Mouse (Mus musculus): ENCODE results near the gene Tmem59l. TPM values are rescaled to one million over a fixed set of nuclear protein-coding genes. Genes with fewer than 3 reads are reported as not detected.
A peak's percentile ranks its signal among the peaks of the same experiment; 100 is the strongest.

Tmem59l gene
- polyA plus RNA-seq, 1 experiment from 2014 or later: 2.8 TPM

DNA sequence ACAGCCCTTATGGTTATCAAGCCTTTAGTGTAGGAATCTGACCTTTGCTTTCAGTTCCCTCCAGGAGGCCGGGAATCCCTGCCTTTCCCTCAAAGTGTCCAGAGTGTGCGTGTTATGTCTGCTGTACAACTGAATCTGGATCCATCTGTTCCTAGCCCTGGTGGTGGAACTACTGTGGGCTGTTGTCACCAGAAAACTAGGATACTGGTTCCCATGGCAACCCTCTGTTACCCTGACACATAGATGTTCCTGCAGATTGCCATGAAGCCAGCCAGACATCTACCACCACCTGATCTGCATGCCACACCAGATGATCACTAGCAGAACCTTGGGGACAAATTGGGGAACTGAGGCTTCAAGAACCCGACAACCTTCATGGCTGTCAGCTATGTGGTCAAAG is 5.2 kb downstream of the Tmem59l start:
- no peak for ATAC-seq (ENCODE audit: insufficient read depth, low FRiP score)
- Histone ChIP-seq H3K4me3 (replicated peaks; ENCODE audit: low read length) (no peak overlapping the region), H3K9ac (ENCODE audit: low read length) (no peak overlapping the region), H3K27me3 (ENCODE audit: control insufficient read depth, insufficient read depth, low read length) (peaks cover 32% of the 10 kb centered on the region), H3K27ac (ENCODE audit: low read length) (no peak overlapping the region), H3K4me2 (ENCODE audit: low read depth, low read length) (no peak overlapping the region), H3K36me3 (ENCODE audit: control insufficient read depth, insufficient read depth, low read length) (no peaks in the 10 kb centered on the region), H3K4me1 (ENCODE audit: control insufficient read depth, insufficient read depth, low read length) (peaks cover 11% of the 10 kb centered on the region), H3K9me3 (replicated peaks; ENCODE audit: control insufficient read depth, low read length) (no peaks in the 10 kb centered on the region)
- 78% methylated on average over 3 of the region's 3 CpGs for WGBS

GRCm38 (mm10) chr8:70477269-70477982 is 9.7 kb downstream of the Tmem59l start:
- H3K9ac ChIP-seq (ENCODE audit: low read length): peak overlapping the region; percentile 90

GRCm38 (mm10) chr8:70476333-70477268 is 10.6 kb downstream of the Tmem59l start, which contains the start of gene Klhl26:
Gene Klhl26 (minus strand): TSS chr8:70476968.
- H3K9ac ChIP-seq (ENCODE audit: low read length): peak within 1 kb of the TSS; percentile 90
- WGBS: under 1% methylated on average over 52 of the region's 53 CpGs
- peak within 1 kb of the TSS; percentile 85 for H3K4me2 ChIP-seq (ENCODE audit: low read depth, low read length)
- H3K27ac ChIP-seq (ENCODE audit: low read length): peak within 1 kb of the TSS; percentile 68
- H3K27me3 ChIP-seq (ENCODE audit: control insufficient read depth, insufficient read depth, low read length): 0 out of 2 replicates have a peak, but pooled peaks cover 7% of the 10 kb centered on the region
- H3K4me3 ChIP-seq (replicated peaks; ENCODE audit: low read length): peak within 1 kb of the TSS; percentile 73
- peaks cover 15% of the 10 kb centered on the region for H3K4me1 ChIP-seq (ENCODE audit: control insufficient read depth, insufficient read depth, low read length)
- H3K36me3 ChIP-seq (ENCODE audit: control insufficient read depth, insufficient read depth, low read length): no peaks in the 10 kb centered on the region
- peak; percentile 93 for ATAC-seq (ENCODE audit: insufficient read depth, low FRiP score)
- no peaks in the 10 kb centered on the region for H3K9me3 ChIP-seq (replicated peaks; ENCODE audit: control insufficient read depth, low read length)

More at GRCm38 (mm10) chr8:70477269-70477982, 9.7 kb downstream of the Tmem59l start:
- Histone ChIP-seq H3K27ac (ENCODE audit: low read length) (peak overlapping the region; percentile 68), H3K9me3 (replicated peaks; ENCODE audit: control insufficient read depth, low read length) (no peaks in the 10 kb centered on the region), H3K27me3 (ENCODE audit: control insufficient read depth, insufficient read depth, low read length) (peaks cover 7% of the 10 kb centered on the region; the same call in 1 of the 2 replicates), H3K4me1 (ENCODE audit: control insufficient read depth, insufficient read depth, low read length) (peaks cover 15% of the 10 kb centered on the region), H3K4me2 (ENCODE audit: low read depth, low read length) (peak overlapping the region; percentile 85), H3K36me3 (ENCODE audit: control insufficient read depth, insufficient read depth, low read length) (no peaks in the 10 kb centered on the region), H3K4me3 (replicated peaks; ENCODE audit: low read length) (peak overlapping the region; percentile 73)
- WGBS: 2% methylated on average over 21 of the region's 21 CpGs
- ATAC-seq (ENCODE audit: insufficient read depth, low FRiP score): peak; percentile 47

GRCm38 (mm10) chr8:70471856-70472255 is 15.3 kb downstream of the Tmem59l start:
- no peaks in the 10 kb centered on the region for H3K27me3 ChIP-seq (ENCODE audit: control insufficient read depth, insufficient read depth, low read length)
- H3K36me3 ChIP-seq (ENCODE audit: control insufficient read depth, insufficient read depth, low read length): no peaks in the 10 kb centered on the region
- no peak overlapping the region for H3K4me3 ChIP-seq (replicated peaks; ENCODE audit: low read length)
- peaks cover 17% of the 10 kb centered on the region for H3K4me1 ChIP-seq (ENCODE audit: control insufficient read depth, insufficient read depth, low read length)
- no peak overlapping the region for H3K9ac ChIP-seq (ENCODE audit: low read length)
- no peaks in the 10 kb centered on the region for H3K9me3 ChIP-seq (replicated peaks; ENCODE audit: control insufficient read depth, low read length)
- 98% methylated on average over 7 of the region's 7 CpGs for WGBS
- H3K4me2 ChIP-seq (ENCODE audit: low read depth, low read length): no peak overlapping the region
- H3K27ac ChIP-seq (ENCODE audit: low read length): no peak overlapping the region
- ATAC-seq (ENCODE audit: insufficient read depth, low FRiP score): no peak

DNA sequence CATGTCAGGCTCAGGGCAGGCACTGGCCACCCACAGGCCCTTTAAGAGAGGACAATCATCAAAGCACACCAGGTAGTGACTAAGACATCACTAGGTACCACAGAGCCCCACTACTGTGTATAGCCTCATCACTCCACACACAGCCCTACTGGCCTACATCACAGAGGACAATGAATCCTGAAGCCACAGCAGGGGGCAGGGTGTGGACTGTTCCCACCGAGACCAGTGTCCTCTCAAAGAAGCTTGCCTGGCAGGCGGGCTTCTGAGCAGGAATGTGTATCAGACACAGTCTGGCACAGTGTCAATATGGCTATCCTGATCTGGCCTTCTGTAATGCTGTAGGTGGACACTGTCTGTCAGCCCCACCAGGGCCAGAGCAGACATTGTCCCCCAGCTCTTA is 17.2 kb downstream of the Tmem59l start:
- no peak for ATAC-seq (ENCODE audit: insufficient read depth, low FRiP score)
- Histone ChIP-seq H3K4me1 (ENCODE audit: control insufficient read depth, insufficient read depth, low read length) (peaks cover 13% of the 10 kb centered on the region), H3K4me2 (ENCODE audit: low read depth, low read length) (no peak overlapping the region), H3K4me3 (replicated peaks; ENCODE audit: low read length) (no peak overlapping the region), H3K9me3 (replicated peaks; ENCODE audit: control insufficient read depth, low read length) (no peaks in the 10 kb centered on the region), H3K27ac (ENCODE audit: low read length) (no peak overlapping the region), H3K36me3 (ENCODE audit: control insufficient read depth, insufficient read depth, low read length) (no peaks in the 10 kb centered on the region), H3K27me3 (ENCODE audit: control insufficient read depth, insufficient read depth, low read length) (no peaks in the 10 kb centered on the region), H3K9ac (ENCODE audit: low read length) (no peak overlapping the region)
- WGBS: 71% methylated on average over 2 of the region's 2 CpGs

- ATAC-seq (ENCODE audit: insufficient read depth, low FRiP score): 0 out of 2 replicates have a peak, but pooled peaks have one; percentile 38
Observed at GRCm38 (mm10) chr8:70469295-70469916, 17.8 kb downstream of the Tmem59l start.

GRCm38 (mm10) chr8:70468733-70469132 is 18.4 kb downstream of the Tmem59l start:
- Histone ChIP-seq H3K4me2 (ENCODE audit: low read depth, low read length) (no peak overlapping the region), H3K9ac (ENCODE audit: low read length) (no peak overlapping the region), H3K27ac (ENCODE audit: low read length) (no peak overlapping the region), H3K36me3 (ENCODE audit: control insufficient read depth, insufficient read depth, low read length) (no peaks in the 10 kb centered on the region), H3K4me3 (replicated peaks; ENCODE audit: low read length) (no peak overlapping the region), H3K9me3 (replicated peaks; ENCODE audit: control insufficient read depth, low read length) (no peaks in the 10 kb centered on the region), H3K27me3 (ENCODE audit: control insufficient read depth, insufficient read depth, low read length) (no peaks in the 10 kb centered on the region), H3K4me1 (ENCODE audit: control insufficient read depth, insufficient read depth, low read length) (peaks cover 13% of the 10 kb centered on the region)
- ATAC-seq (ENCODE audit: insufficient read depth, low FRiP score): no peak
- WGBS: 87% methylated on average over 4 of the region's 4 CpGs

More at GRCm38 (mm10) chr8:70469295-70469916, 17.8 kb downstream of the Tmem59l start:
- H3K4me2 ChIP-seq (ENCODE audit: low read depth, low read length): no peak overlapping the region
- no peak overlapping the region for H3K9ac ChIP-seq (ENCODE audit: low read length)
- no peak overlapping the region for H3K27ac ChIP-seq (ENCODE audit: low read length)
- no peaks in the 10 kb centered on the region for H3K36me3 ChIP-seq (ENCODE audit: control insufficient read depth, insufficient read depth, low read length)
- H3K27me3 ChIP-seq (ENCODE audit: control insufficient read depth, insufficient read depth, low read length): no peaks in the 10 kb centered on the region
- no peaks in the 10 kb centered on the region for H3K9me3 ChIP-seq (replicated peaks; ENCODE audit: control insufficient read depth, low read length)
- H3K4me1 ChIP-seq (ENCODE audit: control insufficient read depth, insufficient read depth, low read length): peaks cover 13% of the 10 kb centered on the region
- no peak overlapping the region for H3K4me3 ChIP-seq (replicated peaks; ENCODE audit: low read length)
- WGBS: 40% methylated on average over 10 of the region's 10 CpGs

DNA sequence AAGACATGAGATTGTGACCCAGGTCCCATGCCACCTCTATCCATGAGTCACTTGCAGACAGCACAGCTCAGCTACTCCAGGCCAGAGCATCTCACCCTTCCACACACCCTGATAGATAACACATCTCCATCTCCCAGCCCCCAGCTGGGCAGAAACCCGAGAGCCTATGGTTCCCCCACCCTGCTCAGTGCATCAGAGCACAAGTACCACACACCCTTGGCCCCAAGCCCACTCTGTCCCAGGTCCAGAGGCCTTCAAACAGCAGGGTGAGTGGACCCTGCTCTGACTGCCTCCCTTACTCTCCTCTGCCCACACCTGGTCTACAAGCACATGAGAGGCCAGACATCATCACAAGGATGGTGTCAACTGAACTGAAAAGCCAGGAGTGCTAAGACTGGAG is 19.3 kb downstream of the Tmem59l start:
- Histone ChIP-seq H3K4me2 (ENCODE audit: low read depth, low read length) (no peak overlapping the region), H3K4me1 (ENCODE audit: control insufficient read depth, insufficient read depth, low read length) (peaks cover 13% of the 10 kb centered on the region), H3K27me3 (ENCODE audit: control insufficient read depth, insufficient read depth, low read length) (no peaks in the 10 kb centered on the region), H3K9ac (ENCODE audit: low read length) (no peak overlapping the region), H3K9me3 (replicated peaks; ENCODE audit: control insufficient read depth, low read length) (no peaks in the 10 kb centered on the region), H3K36me3 (ENCODE audit: control insufficient read depth, insufficient read depth, low read length) (no peaks in the 10 kb centered on the region), H3K27ac (ENCODE audit: low read length) (no peak overlapping the region), H3K4me3 (replicated peaks; ENCODE audit: low read length) (no peak overlapping the region)
- 59% methylated on average over 1 of the region's 1 CpGs for WGBS
- no peak for ATAC-seq (ENCODE audit: insufficient read depth, low FRiP score)
